Mouse (Mus musculus) cerebellum, postnatal 36 days (tissue): ENCODE data around the gene Sirt7.

Experiments used
- DNase-seq, 2 experiments: peaks; one replicate each; pipeline ENCODE4 v3.0.0; 2021 to 2022; ENCODE audit warnings: mixed read lengths in 2 of 2

Sirt7 gene

GRCm38 (mm10) chr11:120625152-120625775, at the start of gene Sirt7:
Gene Sirt7, minus strand, starts transcription at chr11:120625240.
- DNase-seq: no peak

GRCm38 (mm10) chr11:120673594-120674122, 48.6 kb upstream of the Sirt7 start:
- DNase-seq: no peak

- peak; percentile 87 to 94 for DNase-seq
These were observed 47.9 kb upstream of the Sirt7 start, which contains the start of gene Aspscr1 for GRCm38 (mm10) chr11:120672687-120673593. Gene Aspscr1, plus strand, starts transcription at chr11:120672973.

- DNase-seq: no peak
These were observed 41.6 kb upstream of the Sirt7 start for GRCm38 (mm10) chr11:120666617-120667016.

- DNase-seq: no peak
These were observed 40.4 kb upstream of the Sirt7 start for GRCm38 (mm10) chr11:120665406-120665805.

- no peak for DNase-seq
These were observed 38.7 kb upstream of the Sirt7 start for GRCm38 (mm10) chr11:120663714-120664113.

GRCm38 (mm10) chr11:120662759-120663158, 37.7 kb upstream of the Sirt7 start:
- no peak for DNase-seq

- no peak for DNase-seq
These were observed 36.0 kb upstream of the Sirt7 start, which contains the start of gene Notum for GRCm38 (mm10) chr11:120661076-120661460. Gene Notum, minus strand, starts transcription at chr11:120661175.

- DNase-seq: peak in 1 of 2 experiments; percentile 22
These were observed 35.4 kb upstream of the Sirt7 start for GRCm38 (mm10) chr11:120660301-120661075.

- peak in 1 of 2 experiments; percentile 16 for DNase-seq
These were observed 34.7 kb upstream of the Sirt7 start for GRCm38 (mm10) chr11:120659509-120660300.

GRCm38 (mm10) chr11:120658876-120659410, 33.9 kb upstream of the Sirt7 start:
- DNase-seq: peak; percentile 56 to 70

- no peak for DNase-seq
These were observed 32.3 kb upstream of the Sirt7 start for GRCm38 (mm10) chr11:120657301-120657700.

- no peak for DNase-seq
These were observed 29.7 kb upstream of the Sirt7 start for GRCm38 (mm10) chr11:120654741-120655140.

- DNase-seq: no peak
These were observed 26.8 kb upstream of the Sirt7 start for GRCm38 (mm10) chr11:120651872-120652271.

- DNase-seq: peak; percentile 45 to 50
These were observed 23.0 kb upstream of the Sirt7 start, which contains the start of gene Myadml2 for GRCm38 (mm10) chr11:120648001-120648476. Gene Myadml2, minus strand, starts transcription at chr11:120648158.

- no peak for DNase-seq
These were observed 22.2 kb upstream of the Sirt7 start for GRCm38 (mm10) chr11:120647047-120647830.

GRCm38 (mm10) chr11:120643601-120643987, 18.6 kb upstream of the Sirt7 start, which contains the start of gene Pycr1:
Gene Pycr1, minus strand, starts transcription at chr11:120643769.
- DNase-seq: peak; percentile 93

- DNase-seq: no peak
These were observed 18.0 kb upstream of the Sirt7 start for GRCm38 (mm10) chr11:120642939-120643600.

GRCm38 (mm10) chr11:120641869-120642268, 16.8 kb upstream of the Sirt7 start:
- DNase-seq: no peak

- DNase-seq: no peak
These were observed 16.2 kb upstream of the Sirt7 start for GRCm38 (mm10) chr11:120641255-120641654.
